Mouse (Mus musculus): ENCODE results near the gene Pex11g. TPM values are rescaled to one million over a fixed set of nuclear protein-coding genes. Genes with fewer than 3 reads are reported as not detected.

Pex11g gene
- total RNA-seq, 2 experiments from 2014 or later: 4.1 to 4.5 TPM

- no peak for DNase-seq
Measured at GRCm38 (mm10) chr8:3414639-3415190, 52.8 kb downstream of the Pex11g start.

- no peak for DNase-seq
Measured at GRCm38 (mm10) chr8:3412816-3413215, 54.7 kb downstream of the Pex11g start.

GRCm38 (mm10) chr8:3411901-3412301, 55.6 kb downstream of the Pex11g start:
- peak; percentile 31 for DNase-seq

DNA sequence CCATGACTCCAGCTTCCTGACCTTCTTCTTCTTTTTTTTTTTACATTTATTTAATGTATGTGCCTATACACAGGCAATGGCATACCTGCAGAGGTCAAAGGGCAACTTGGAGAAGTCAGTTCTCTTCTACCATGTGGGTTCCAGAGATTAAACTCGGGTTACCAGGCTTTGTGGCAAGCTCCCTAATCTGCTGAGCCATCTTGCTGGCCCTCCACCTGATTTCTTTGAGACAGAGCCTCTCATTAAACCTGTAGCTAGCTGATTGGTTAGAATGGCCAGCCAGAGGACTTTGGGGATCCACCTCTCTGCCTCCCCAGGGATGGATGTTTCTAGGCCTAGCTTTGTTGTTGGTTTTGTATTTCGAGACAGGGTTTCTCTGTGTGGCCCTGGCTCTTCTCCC, 56.4 kb downstream of the Pex11g start:
- DNase-seq: no peak

DNA sequence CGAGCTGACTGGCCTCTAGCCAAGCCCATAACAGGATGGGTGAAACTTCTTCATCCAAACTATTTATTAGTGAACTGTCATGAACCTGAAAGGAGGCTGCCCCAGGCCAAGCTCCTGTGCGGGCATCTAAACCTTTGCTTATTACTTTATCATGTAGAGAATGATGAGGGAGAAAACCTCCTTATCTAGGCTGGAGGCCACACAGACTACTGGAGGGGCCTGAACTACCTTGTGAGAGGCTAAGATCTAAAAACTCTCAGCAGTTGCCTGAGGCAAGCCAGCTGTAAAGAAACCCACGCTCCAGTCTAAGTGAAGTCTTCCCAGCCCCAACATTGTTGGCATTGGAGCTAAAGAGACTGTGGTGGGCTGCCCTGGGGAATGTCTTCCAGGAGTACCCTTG, 60.1 kb downstream of the Pex11g start:
- no peak for DNase-seq

Other genes starting within 250 kb of the Pex11g start
- gene Insr, start 188.1 kb downstream of the Pex11g start, total RNA-seq (2021): 100 to 1,000 TPM; 118 to 122 TPM
- gene A430078G23Rik, start 114.3 kb downstream of the Pex11g start, total RNA-seq (2021): under 1 TPM; 0.12 to 0.25 TPM
- 10 to 100 TPM; 17.3 to 19.8 TPM for gene Arhgef18, start 74.7 kb downstream of the Pex11g start, total RNA-seq (2021)
- under 1 TPM in 1 of 2 experiments, not detected in 1; 0.32 TPM for gene Tex45, start 3.2 kb upstream of the Pex11g start, total RNA-seq (2021)
- gene Zfp358, start 25.5 kb upstream of the Pex11g start, total RNA-seq (2021): 10 to 100 TPM; 24.6 to 26.1 TPM
- gene Mcoln1, start 32.8 kb upstream of the Pex11g start, total RNA-seq (2021): 10 to 100 TPM; 26.4 to 29.0 TPM
- gene Pnpla6, start 47.7 kb upstream of the Pex11g start, total RNA-seq (2021): 10 to 100 TPM; 15.1 to 15.9 TPM
- 1 to 10 TPM; 1.1 to 2.2 TPM for gene C330021F23Rik, start 100.3 kb upstream of the Pex11g start, total RNA-seq (2021)
- gene Camsap3, start 119.6 kb upstream of the Pex11g start, total RNA-seq (2021): 1 to 10 TPM; 1.5 to 2.9 TPM
- 10 to 100 TPM; 20.9 to 21.3 TPM for gene Xab2, start 153.6 kb upstream of the Pex11g start, total RNA-seq (2021)
- gene Pet100, start 153.9 kb upstream of the Pex11g start, total RNA-seq (2021): 10 to 100 TPM; 72.5 to 77.7 TPM
- gene Pcp2, start 157.9 kb upstream of the Pex11g start, total RNA-seq (2021): not detected
- 10 to 100 TPM; 15.4 to 17.3 TPM for gene Stxbp2, start 163.3 kb upstream of the Pex11g start, total RNA-seq (2021)
- not detected for gene Retn, start 188.1 kb upstream of the Pex11g start, total RNA-seq (2021)
- under 1 TPM in 1 of 2 experiments, not detected in 1; 0.23 TPM for gene Mcemp1, start 198.1 kb upstream of the Pex11g start, total RNA-seq (2021)
- under 1 TPM; 0.81 to 0.86 TPM for gene Fcor, start 204.7 kb upstream of the Pex11g start, total RNA-seq (2021)
- gene Trappc5, start 208.6 kb upstream of the Pex11g start, total RNA-seq (2021): 10 to 100 TPM; 16.8 to 19.8 TPM
- under 1 TPM in 1 of 2 experiments, not detected in 1; 0.18 TPM for gene Fcer2a, start 226.5 kb upstream of the Pex11g start, total RNA-seq (2021)